14 mouse cellular contexts compared by ENCODE assay signal in the genomic region with DNA sequence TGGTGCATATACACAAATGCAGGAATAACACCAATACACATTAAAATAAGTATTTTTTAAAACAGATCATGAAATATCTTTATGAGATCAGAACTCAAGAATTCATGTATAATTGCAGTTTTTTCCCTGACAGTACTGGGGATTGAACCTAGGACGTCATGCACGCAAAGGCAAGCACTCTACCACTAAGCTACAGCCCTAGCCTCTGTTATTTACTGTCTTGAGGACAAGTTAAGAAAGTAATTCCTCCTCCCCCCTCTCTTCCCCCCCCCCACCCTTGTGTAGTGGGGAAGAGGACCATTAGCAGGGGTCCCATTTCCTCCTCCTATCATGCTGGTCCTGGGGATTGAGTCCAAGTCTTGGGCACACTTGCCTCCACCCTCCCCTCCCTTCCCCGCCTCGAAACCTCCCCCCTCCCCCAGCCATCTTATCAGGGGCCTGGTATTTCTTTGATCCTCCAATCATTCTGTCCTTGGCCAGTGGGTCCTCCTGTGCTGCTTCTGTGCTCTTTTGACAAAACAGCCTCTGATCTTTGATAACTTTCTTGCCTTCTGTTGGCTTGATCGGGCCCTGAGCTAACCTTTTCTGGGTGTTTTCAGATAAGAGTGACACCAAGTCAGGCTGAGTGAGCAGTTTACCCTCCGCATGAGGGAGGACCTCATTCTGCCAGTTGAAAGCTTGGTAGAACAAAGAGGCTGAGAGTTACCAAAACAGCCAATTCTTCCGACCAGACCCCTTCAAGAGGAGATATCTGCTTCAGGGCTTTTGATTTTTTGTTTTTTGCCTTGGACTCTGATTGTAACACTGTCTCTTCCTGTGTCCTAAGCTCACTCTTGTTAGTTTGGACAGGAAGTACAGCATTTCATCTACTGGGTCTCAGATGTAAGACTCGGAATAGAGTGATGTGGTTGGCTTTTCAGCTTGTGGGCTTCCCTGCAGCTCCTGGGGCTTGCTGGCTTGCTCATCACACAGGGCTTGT. TPM values are rescaled to one million over a fixed set of nuclear protein-coding genes. Genes with fewer than 3 reads are reported as not detected.
A peak's percentile ranks its signal among the peaks of the same experiment; 100 is the strongest.
DNase-seq lines count a peak whose midpoint lies in the region; ATAC-seq and TF ChIP-seq lines count a peak whose summit lies in the region.
"Had no signal": no experiment of that assay in that cellular context is flagged by ENCODE, and none has a peak within 500 bp of the region (broad histone marks: within the 10 kb centered on the region; RNA-seq: fewer than 3 reads in every experiment).

No protein-coding gene starts in this region.

- H3K27me3 ChIP-seq in thymus, adult 2 months (ENCODE audit: control insufficient read depth, insufficient read depth, low read length) = no peaks in the 10 kb centered on the region
- H3K27me3 ChIP-seq in liver, postnatal 0 days (ENCODE audit: insufficient read depth, low read length) = no peaks in the 10 kb centered on the region
- H3K27me3 ChIP-seq: lung, embryonic 15.5 days; neural tube, embryonic 13.5 days had no signal

- peak overlapping the region; percentile 95 for H3K4me2 ChIP-seq in liver, postnatal 0 days (ENCODE audit: low read depth, low read length)
- H3K4me2 ChIP-seq: lung, embryonic 15.5 days; neural tube, embryonic 13.5 days had no signal

- H3K9me3 ChIP-seq in liver, postnatal 0 days (ENCODE audit: low read length) = no peaks in the 10 kb centered on the region
- H3K9me3 ChIP-seq: forebrain, embryonic 10.5 days; lung, embryonic 15.5 days; midbrain, embryonic 10.5 days; neural tube, embryonic 13.5 days had no signal

- TF ChIP-seq CTCF in thymus, adult 2 months (IDR thresholded peaks at IDR 0.05; ENCODE audit: borderline replicate concordance, control insufficient read depth, extremely low read depth, insufficient read depth, low read length, poor library complexity) = no peak
- TF ChIP-seq CTCF in liver, postnatal 0 days (IDR thresholded peaks at IDR 0.05; ENCODE audit: low read depth) = no peak

- ATAC-seq in liver, postnatal 0 days = peak; percentile 39

- H3K4me3 ChIP-seq in thymus, adult 2 months (ENCODE audit: control insufficient read depth, insufficient read depth, low read length) = no peak overlapping the region
- H3K4me3 ChIP-seq in liver, postnatal 0 days (ENCODE audit: low read depth, low read length) = peak overlapping the region; percentile 77
- H3K4me3 ChIP-seq: forebrain, embryonic 10.5 days; layer of hippocampus, adult 2 months; lung, embryonic 15.5 days; midbrain, embryonic 10.5 days; neural tube, embryonic 13.5 days had no signal

- H3K4me1 ChIP-seq in thymus, adult 2 months (replicated peaks; ENCODE audit: control insufficient read depth, insufficient read depth, low read length) = peaks cover 13% of the 10 kb centered on the region
- H3K4me1 ChIP-seq in liver, postnatal 0 days (ENCODE audit: insufficient read depth) = peaks cover 16% of the 10 kb centered on the region

- TF ChIP-seq POLR2A in thymus, adult 2 months (IDR thresholded peaks at IDR 0.05; ENCODE audit: control insufficient read depth, extremely low read depth, insufficient read depth, low read length, poor library complexity) = no peak

- peak; percentile 80 for TF ChIP-seq EP300 in liver, postnatal 0 days (IDR thresholded peaks at IDR 0.05; ENCODE audit: low read depth)

- H3K36me3 ChIP-seq in thymus, adult 2 months (ENCODE audit: control insufficient read depth, insufficient read depth, low read length) = peaks cover 19% of the 10 kb centered on the region
- peaks cover 11% of the 10 kb centered on the region for H3K36me3 ChIP-seq in liver, postnatal 0 days (replicated peaks; ENCODE audit: insufficient read depth, low read length)

- 56% methylated on average over 8 of the region's 8 CpGs for WGBS in thymus, adult 2 months
- WGBS in liver, postnatal 0 days (ENCODE audit: insufficient replicate concordance) = 46% methylated on average over 8 of the region's 8 CpGs

- DNase-seq in heart, adult 11 months = peak; percentile 76
- DNase-seq in heart, adult 9 months (ENCODE audit: low spot score in 2 of 2) = no peak
- DNase-seq in thymus, adult 2 months = no peak
- DNase-seq in thymus, adult 18-20 months = no peak
- peak; percentile 40 for DNase-seq in liver, postnatal 0 days
- DNase-seq in cerebellum, postnatal 14 days = no peak
- DNase-seq in embryo, embryonic 9.5 days (ENCODE audit: extremely low spot score) = no peak
- DNase-seq in gastrocnemius, postnatal 10 days = no peak
- DNase-seq: kidney, adult 8-10 months had no signal

- peak overlapping the region; percentile 50 for H3K27ac ChIP-seq in thymus, adult 2 months (ENCODE audit: control insufficient read depth, insufficient read depth, low read length)
- H3K27ac ChIP-seq in liver, postnatal 0 days (ENCODE audit: low read depth) = peak overlapping the region; percentile 84
- H3K27ac ChIP-seq: forebrain, embryonic 10.5 days; layer of hippocampus, adult 2 months; lung, embryonic 15.5 days; midbrain, embryonic 10.5 days; neural tube, embryonic 13.5 days had no signal

- H3K9ac ChIP-seq in liver, postnatal 0 days (replicated peaks) = peak overlapping the region; percentile 41; the same call in 1 of the 2 replicates
- H3K9ac ChIP-seq: lung, embryonic 15.5 days; neural tube, embryonic 13.5 days had no signal

RNA-seq across cellular contexts. Expression of a gene that starts 3.4 kb away (rescaled TPM):
- polyA plus RNA-seq in thymus, adult 2 months (2012; rRNA removed) = 7.4 and 8.1 TPM in 2 replicates
- polyA plus RNA-seq in liver, postnatal 0 days (2015; fragmentation: Nextera tagmentation; extraction: Ambion mirVana) = 36.4 and 41.9 TPM in 2 replicates
- total RNA-seq in gastrocnemius, postnatal 10 days (2021) = 1 to 10 TPM; 1.1 to 1.7 TPM

RNA-seq across cellular contexts. Expression of a gene that starts 50.8 kb away (rescaled TPM):
- polyA plus RNA-seq in thymus, adult 2 months (2012; rRNA removed) = 5.1 and 6.0 TPM in 2 replicates
- 4.1 and 4.9 TPM in 2 replicates for polyA plus RNA-seq in liver, postnatal 0 days (2015; fragmentation: Nextera tagmentation; extraction: Ambion mirVana)
- 1 to 10 TPM; 2.4 to 3.2 TPM for total RNA-seq in gastrocnemius, postnatal 10 days (2021)

Comparison
In these comparisons a context has a peak if more than half of its experiments do, and no peak if none do; other contexts are left out.
1. DNase-seq: peak in heart, adult 11 months (single experiment) and liver, postnatal 0 days (single experiment); none in heart, adult 9 months (0 of 2), thymus, adult 2 months (single experiment), thymus, adult 18-20 months (0 of 2), cerebellum, postnatal 14 days (0 of 2), embryo, embryonic 9.5 days (single experiment) and gastrocnemius, postnatal 10 days (single experiment).